In the genomic region with DNA sequence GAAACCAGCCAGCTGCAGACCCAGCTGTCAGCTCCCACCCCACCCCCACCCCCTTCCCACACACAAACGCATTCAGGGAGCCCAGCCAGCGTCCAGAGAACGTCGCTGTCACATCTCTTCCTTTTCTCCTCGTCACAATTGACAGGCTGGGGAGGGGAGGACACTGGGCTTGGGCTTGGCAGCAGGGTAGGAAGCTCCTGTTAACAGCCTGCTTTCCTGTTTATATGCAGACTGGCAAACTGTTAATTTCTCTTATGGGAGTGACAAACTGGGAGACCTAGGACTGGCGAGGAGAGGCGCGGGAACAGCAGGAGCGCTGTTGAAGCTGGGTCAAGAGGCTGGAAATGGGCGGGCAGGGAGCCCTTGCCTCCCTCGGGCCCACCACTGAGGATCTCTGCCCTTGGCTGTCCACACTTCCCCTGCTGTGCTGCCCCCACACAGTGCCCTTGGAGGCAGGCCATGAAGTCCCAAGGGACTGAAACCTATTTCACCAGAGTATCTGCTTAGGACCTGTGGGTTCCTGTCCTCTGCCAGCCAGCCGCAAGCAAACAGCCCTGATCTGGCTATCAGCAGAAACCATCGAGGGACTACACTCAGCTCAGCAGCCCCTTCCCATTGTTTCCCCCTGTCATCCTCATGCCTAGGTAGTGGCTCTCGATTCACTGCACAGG, we compare ENCODE assay signal across 8 mouse cellular contexts.
DNase-seq lines count a peak whose midpoint lies in the region; ATAC-seq and TF ChIP-seq lines count a peak whose summit lies in the region.

No protein-coding gene starts in this region.

- TF ChIP-seq CTCF in lung, adult 2 months (IDR thresholded peaks at IDR 0.05; ENCODE audit: insufficient read depth, low read length) = no peak
- TF ChIP-seq CTCF in olfactory bulb, adult 2 months (IDR thresholded peaks at IDR 0.05; ENCODE audit: insufficient read depth, low read depth, low read length) = 0 out of 2 replicates have a peak, but pooled peaks have one; percentile 16

- H3K27ac ChIP-seq in embryonic facial prominence, embryonic 14.5 days (replicated peaks; ENCODE audit: low read depth, low read length) = peak overlapping the region; percentile 67
- H3K27ac ChIP-seq in olfactory bulb, adult 2 months (ENCODE audit: insufficient read depth, low read depth, low read length) = peak overlapping the region; percentile 68

- peaks cover 11% of the 10 kb centered on the region for H3K4me1 ChIP-seq in megakaryocyte, embryonic 14.5 days
- peaks cover 28% of the 10 kb centered on the region for H3K4me1 ChIP-seq in embryonic facial prominence, embryonic 14.5 days (ENCODE audit: control insufficient read depth, insufficient read depth, low read length)
- peaks cover 19% of the 10 kb centered on the region for H3K4me1 ChIP-seq in lung, adult 2 months (ENCODE audit: control insufficient read depth, insufficient read depth, low read length)
- peaks cover 16% of the 10 kb centered on the region for H3K4me1 ChIP-seq in olfactory bulb, adult 2 months (ENCODE audit: control insufficient read depth, insufficient read depth, low read length)

- H3K36me3 ChIP-seq in megakaryocyte, embryonic 14.5 days (replicated peaks; ENCODE audit: low read length) = no peaks in the 10 kb centered on the region
- H3K36me3 ChIP-seq in embryonic facial prominence, embryonic 14.5 days (ENCODE audit: control insufficient read depth, insufficient read depth, low read length) = no peaks in the 10 kb centered on the region

- peak overlapping the region; percentile 39 for H3K4me2 ChIP-seq in embryonic facial prominence, embryonic 14.5 days (ENCODE audit: low read depth, low read length)

- no peak for TF ChIP-seq POLR2A in lung, adult 2 months (IDR thresholded peaks at IDR 0.05; ENCODE audit: borderline replicate concordance, extremely low read depth, low read depth, low read length)
- no peak for TF ChIP-seq POLR2A in olfactory bulb, adult 2 months (IDR thresholded peaks at IDR 0.05; ENCODE audit: insufficient read depth, low read depth, low read length)

- H3K27me3 ChIP-seq in megakaryocyte, embryonic 14.5 days (replicated peaks) = peaks cover 5% of the 10 kb centered on the region
- no peaks in the 10 kb centered on the region for H3K27me3 ChIP-seq in embryonic facial prominence, embryonic 14.5 days (replicated peaks; ENCODE audit: control insufficient read depth, insufficient read depth, low read length)

- 11% methylated on average over 14 of the region's 14 CpGs for WGBS in embryonic facial prominence, embryonic 14.5 days
- 12% methylated on average over 14 of the region's 14 CpGs for WGBS in lung, adult 2 months
- 13% methylated on average over 14 of the region's 14 CpGs for WGBS in olfactory bulb, adult 2 months

- ATAC-seq in megakaryocyte, adult 5-6 weeks (ENCODE audit: poor library complexity, severe bottlenecking) = no peak
- ATAC-seq in embryonic facial prominence, embryonic 14.5 days (ENCODE audit: low read depth) = peak; percentile 60

- no peaks in the 10 kb centered on the region for H3K9me3 ChIP-seq in megakaryocyte, embryonic 14.5 days
- no peaks in the 10 kb centered on the region for H3K9me3 ChIP-seq in embryonic facial prominence, embryonic 14.5 days (ENCODE audit: control insufficient read depth, low read length)

- DNase-seq in embryonic facial prominence, embryonic 14.5 days (ENCODE audit: low spot score) = peak; percentile 82
- peak; percentile 38 to 54 for DNase-seq in heart, postnatal 14 days
- peak; percentile 67 to 88 for DNase-seq in kidney, postnatal 25 days
- peak; percentile 38 for DNase-seq in lung, adult 2 months
- DNase-seq in thymus, postnatal 14 days = no peak

- intact Hi-C loops in heart, postnatal 14 days (cut with DNase I) = no loop called here

- peak overlapping the region; percentile 19; the same call in 1 of the 2 replicates for H3K9ac ChIP-seq in embryonic facial prominence, embryonic 14.5 days (ENCODE audit: low read depth, low read length)

- H3K4me3 ChIP-seq in megakaryocyte, embryonic 14.5 days (replicated peaks) = peak overlapping the region; percentile 72
- H3K4me3 ChIP-seq in embryonic facial prominence, embryonic 14.5 days (ENCODE audit: low read depth, low read length) = peak overlapping the region; percentile 13; the same call in 1 of the 2 replicates
- H3K4me3 ChIP-seq in lung, adult 2 months (replicated peaks; ENCODE audit: extremely low read depth, low read depth, low read length) = peak overlapping the region; percentile 1
- no peak overlapping the region for H3K4me3 ChIP-seq in olfactory bulb, adult 2 months (ENCODE audit: insufficient read depth, low read depth, low read length)
